Mouse (Mus musculus): ENCODE results near the gene Amdhd1.

DNA sequence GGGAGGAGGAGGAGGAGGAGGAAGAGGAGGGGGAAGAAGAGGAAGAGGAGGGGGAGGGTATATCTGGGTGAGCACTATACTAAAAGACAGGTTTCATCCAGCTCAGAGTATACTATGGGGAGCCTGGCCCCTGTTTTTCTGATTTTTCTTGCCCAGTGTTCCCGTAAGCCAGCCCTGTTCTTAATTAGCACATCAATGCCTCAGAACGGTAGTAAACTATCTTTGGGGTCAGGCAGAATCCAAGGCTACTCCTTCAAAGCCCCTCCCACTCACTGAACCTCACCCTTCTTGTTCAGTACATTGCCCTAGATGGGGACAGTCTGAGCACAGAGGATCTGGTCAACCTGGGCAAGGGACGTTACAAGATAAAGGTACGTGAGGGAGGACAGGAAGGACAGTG lies 49.4 kb downstream of the Amdhd1 start:
- TF ChIP-seq CTCF (IDR thresholded peaks at IDR 0.05; ENCODE audit: borderline replicate concordance, insufficient read depth, low read length) = no peak
- no peak for TF ChIP-seq POLR2A (IDR thresholded peaks at IDR 0.05; ENCODE audit: low read depth, low read length)
